Mouse (Mus musculus): ENCODE data around the gene Arhgap22. TPM values are rescaled to one million over a fixed set of nuclear protein-coding genes. Genes with fewer than 3 reads are reported as not detected.

The Arhgap22 gene
- polyA plus RNA-seq, 1 experiment from 2014 or later = 0.94 TPM

- peak; percentile 38; the same call in 1 of the 2 replicates for ATAC-seq (ENCODE audit: low FRiP score)
- 75% methylated on average over 30 of the region's 30 CpGs for WGBS
- H3K27ac ChIP-seq (ENCODE audit: low read depth, low read length) = no peak overlapping the region
These were observed 153.3 kb downstream of the Arhgap22 start for GRCm38 (mm10) chr14:33366891-33367777.

GRCm38 (mm10) chr14:33369375-33369774 is 155.5 kb downstream of the Arhgap22 start:
- WGBS = 80% methylated on average over 12 of the region's 12 CpGs
- no peak for ATAC-seq (ENCODE audit: low FRiP score)
- Histone ChIP-seq H3K4me3 (ENCODE audit: low read depth, low read length) (no peak overlapping the region), H3K9ac (ENCODE audit: low read depth, low read length) (no peak overlapping the region), H3K9me3 (ENCODE audit: control insufficient read depth, low read length) (no peaks in the 10 kb centered on the region), H3K27me3 (ENCODE audit: control insufficient read depth, insufficient read depth, low read length) (no peaks in the 10 kb centered on the region), H3K4me2 (replicated peaks; ENCODE audit: low read depth, low read length) (no peak overlapping the region), H3K4me1 (replicated peaks; ENCODE audit: control insufficient read depth, insufficient read depth, low read length) (no peaks in the 10 kb centered on the region; the same call in 1 of the 2 replicates), H3K27ac (ENCODE audit: low read depth, low read length) (no peak overlapping the region), H3K36me3 (ENCODE audit: control insufficient read depth, insufficient read depth, low read length) (no peaks in the 10 kb centered on the region)
- DNase-seq (ENCODE audit: low spot score) = no peak

More at GRCm38 (mm10) chr14:33366891-33367777, 153.3 kb downstream of the Arhgap22 start:
- Histone ChIP-seq H3K36me3 (ENCODE audit: control insufficient read depth, insufficient read depth, low read length) (no peaks in the 10 kb centered on the region), H3K4me2 (replicated peaks; ENCODE audit: low read depth, low read length) (no peak overlapping the region), H3K4me1 (replicated peaks; ENCODE audit: control insufficient read depth, insufficient read depth, low read length) (peaks cover 3% of the 10 kb centered on the region), H3K9ac (ENCODE audit: low read depth, low read length) (no peak overlapping the region; the same call in 1 of the 2 replicates), H3K27me3 (ENCODE audit: control insufficient read depth, insufficient read depth, low read length) (no peaks in the 10 kb centered on the region), H3K4me3 (ENCODE audit: low read depth, low read length) (no peak overlapping the region), H3K9me3 (ENCODE audit: control insufficient read depth, low read length) (no peaks in the 10 kb centered on the region)
- DNase-seq (ENCODE audit: low spot score) = no peak

GRCm38 (mm10) chr14:33370056-33370455 is 156.2 kb downstream of the Arhgap22 start:
- Histone ChIP-seq H3K9me3 (ENCODE audit: control insufficient read depth, low read length) (no peaks in the 10 kb centered on the region), H3K27me3 (ENCODE audit: control insufficient read depth, insufficient read depth, low read length) (no peaks in the 10 kb centered on the region), H3K4me3 (ENCODE audit: low read depth, low read length) (no peak overlapping the region), H3K9ac (ENCODE audit: low read depth, low read length) (no peak overlapping the region), H3K4me2 (replicated peaks; ENCODE audit: low read depth, low read length) (no peak overlapping the region), H3K36me3 (ENCODE audit: control insufficient read depth, insufficient read depth, low read length) (no peaks in the 10 kb centered on the region), H3K27ac (ENCODE audit: low read depth, low read length) (no peak overlapping the region), H3K4me1 (replicated peaks; ENCODE audit: control insufficient read depth, insufficient read depth, low read length) (no peaks in the 10 kb centered on the region; the same call in 1 of the 2 replicates)
- 15% methylated on average over 7 of the region's 7 CpGs for WGBS
- DNase-seq (ENCODE audit: low spot score) (no peak), ATAC-seq (ENCODE audit: low FRiP score) (no peak)

GRCm38 (mm10) chr14:33371248-33371647 is 157.4 kb downstream of the Arhgap22 start:
- peak; percentile 25; the same call in 1 of the 2 replicates for ATAC-seq (ENCODE audit: low FRiP score)
- Histone ChIP-seq H3K4me3 (ENCODE audit: low read depth, low read length) (no peak overlapping the region), H3K4me2 (replicated peaks; ENCODE audit: low read depth, low read length) (no peak overlapping the region), H3K9me3 (ENCODE audit: control insufficient read depth, low read length) (no peaks in the 10 kb centered on the region), H3K27me3 (ENCODE audit: control insufficient read depth, insufficient read depth, low read length) (no peaks in the 10 kb centered on the region), H3K4me1 (replicated peaks; ENCODE audit: control insufficient read depth, insufficient read depth, low read length) (no peaks in the 10 kb centered on the region; the same call in 1 of the 2 replicates), H3K27ac (ENCODE audit: low read depth, low read length) (no peak overlapping the region), H3K9ac (ENCODE audit: low read depth, low read length) (no peak overlapping the region), H3K36me3 (ENCODE audit: control insufficient read depth, insufficient read depth, low read length) (no peaks in the 10 kb centered on the region)
- peak; percentile 69 for DNase-seq (ENCODE audit: low spot score)
- 21% methylated on average over 3 of the region's 3 CpGs for WGBS

- ATAC-seq (ENCODE audit: low FRiP score) (no peak), DNase-seq (ENCODE audit: low spot score) (no peak)
- Histone ChIP-seq H3K27me3 (ENCODE audit: control insufficient read depth, insufficient read depth, low read length) (no peaks in the 10 kb centered on the region), H3K9ac (ENCODE audit: low read depth, low read length) (no peak overlapping the region), H3K9me3 (ENCODE audit: control insufficient read depth, low read length) (no peaks in the 10 kb centered on the region), H3K4me1 (replicated peaks; ENCODE audit: control insufficient read depth, insufficient read depth, low read length) (no peaks in the 10 kb centered on the region; the same call in 1 of the 2 replicates), H3K4me2 (replicated peaks; ENCODE audit: low read depth, low read length) (no peak overlapping the region), H3K27ac (ENCODE audit: low read depth, low read length) (no peak overlapping the region), H3K36me3 (ENCODE audit: control insufficient read depth, insufficient read depth, low read length) (no peaks in the 10 kb centered on the region), H3K4me3 (ENCODE audit: low read depth, low read length) (no peak overlapping the region)
- WGBS = 52% methylated on average over 1 of the region's 1 CpGs
These were observed 159.4 kb downstream of the Arhgap22 start for GRCm38 (mm10) chr14:33373271-33373670.

GRCm38 (mm10) chr14:33374089-33374488 is 160.3 kb downstream of the Arhgap22 start:
- ATAC-seq (ENCODE audit: low FRiP score) (no peak), DNase-seq (ENCODE audit: low spot score) (no peak)
- no peak overlapping the region for H3K4me2 ChIP-seq (replicated peaks; ENCODE audit: low read depth, low read length)
- H3K9me3 ChIP-seq (ENCODE audit: control insufficient read depth, low read length) = no peaks in the 10 kb centered on the region
- H3K27ac ChIP-seq (ENCODE audit: low read depth, low read length) = no peak overlapping the region
- H3K27me3 ChIP-seq (ENCODE audit: control insufficient read depth, insufficient read depth, low read length) = no peaks in the 10 kb centered on the region
- H3K36me3 ChIP-seq (ENCODE audit: control insufficient read depth, insufficient read depth, low read length) = no peaks in the 10 kb centered on the region
- WGBS = 79% methylated on average over 1 of the region's 1 CpGs
- no peaks in the 10 kb centered on the region; the same call in 1 of the 2 replicates for H3K4me1 ChIP-seq (replicated peaks; ENCODE audit: control insufficient read depth, insufficient read depth, low read length)
- no peak overlapping the region for H3K9ac ChIP-seq (ENCODE audit: low read depth, low read length)
- no peak overlapping the region for H3K4me3 ChIP-seq (ENCODE audit: low read depth, low read length)

GRCm38 (mm10) chr14:33377211-33377610 is 163.4 kb downstream of the Arhgap22 start:
- Histone ChIP-seq H3K4me3 (ENCODE audit: low read depth, low read length) (no peak overlapping the region), H3K9ac (ENCODE audit: low read depth, low read length) (no peak overlapping the region), H3K9me3 (ENCODE audit: control insufficient read depth, low read length) (no peaks in the 10 kb centered on the region), H3K27ac (ENCODE audit: low read depth, low read length) (no peak overlapping the region), H3K4me1 (replicated peaks; ENCODE audit: control insufficient read depth, insufficient read depth, low read length) (no peaks in the 10 kb centered on the region), H3K36me3 (ENCODE audit: control insufficient read depth, insufficient read depth, low read length) (no peaks in the 10 kb centered on the region), H3K27me3 (ENCODE audit: control insufficient read depth, insufficient read depth, low read length) (no peaks in the 10 kb centered on the region), H3K4me2 (replicated peaks; ENCODE audit: low read depth, low read length) (no peak overlapping the region)
- ATAC-seq (ENCODE audit: low FRiP score) (no peak), DNase-seq (ENCODE audit: low spot score) (no peak)
- WGBS = 96% methylated on average over 3 of the region's 3 CpGs

- DNase-seq (ENCODE audit: low spot score) (no peak), ATAC-seq (ENCODE audit: low FRiP score) (no peak)
- 74% methylated on average over 5 of the region's 5 CpGs for WGBS
- H3K4me3 ChIP-seq (ENCODE audit: low read depth, low read length) = no peak overlapping the region
- no peaks in the 10 kb centered on the region for H3K9me3 ChIP-seq (ENCODE audit: control insufficient read depth, low read length)
- H3K27me3 ChIP-seq (ENCODE audit: control insufficient read depth, insufficient read depth, low read length) = no peaks in the 10 kb centered on the region
- peaks cover 2% of the 10 kb centered on the region; the same call in 1 of the 2 replicates for H3K36me3 ChIP-seq (ENCODE audit: control insufficient read depth, insufficient read depth, low read length)
- no peak overlapping the region for H3K27ac ChIP-seq (ENCODE audit: low read depth, low read length)
- no peak overlapping the region for H3K4me2 ChIP-seq (replicated peaks; ENCODE audit: low read depth, low read length)
- H3K4me1 ChIP-seq (replicated peaks; ENCODE audit: control insufficient read depth, insufficient read depth, low read length) = no peaks in the 10 kb centered on the region
- H3K9ac ChIP-seq (ENCODE audit: low read depth, low read length) = no peak overlapping the region
These were observed 164.9 kb downstream of the Arhgap22 start for GRCm38 (mm10) chr14:33378723-33379122.
